Mouse (Mus musculus): ENCODE results near the gene Cldn24.
A peak's percentile ranks its signal among the peaks of the same experiment; 100 is the strongest.

The Cldn24 gene

GRCm38 (mm10) chr8:47826911-47827310, 5.0 kb downstream of the Cldn24 start:
- DNase-seq (ENCODE audit: low read depth, low spot score): no peak

GRCm38 (mm10) chr8:47832616-47833015, 10.7 kb downstream of the Cldn24 start:
- DNase-seq (ENCODE audit: low read depth, low spot score): no peak

DNA sequence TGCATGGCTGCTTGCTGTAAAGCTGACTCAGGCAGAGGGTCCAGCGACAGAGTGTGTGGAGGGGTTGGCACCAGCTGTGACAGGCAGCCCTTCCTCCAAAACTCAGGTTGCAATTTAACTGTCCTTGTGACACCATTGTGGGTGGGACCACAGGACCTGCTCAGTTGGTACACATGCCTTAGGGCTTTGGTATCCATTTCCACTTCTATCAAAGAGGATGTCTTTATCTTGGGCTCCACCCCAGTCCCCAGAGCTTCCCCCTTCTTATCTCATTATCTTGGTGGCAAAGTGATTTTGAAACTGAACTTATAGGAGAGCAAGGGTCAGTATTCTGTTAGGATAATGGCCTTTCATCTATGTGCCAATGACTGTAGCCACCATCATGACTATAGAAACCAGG, 12.0 kb downstream of the Cldn24 start:
- DNase-seq (ENCODE audit: low read depth, low spot score): no peak

GRCm38 (mm10) chr8:47843063-47843462, 21.1 kb downstream of the Cldn24 start:
- DNase-seq (ENCODE audit: low read depth, low spot score): no peak

DNA sequence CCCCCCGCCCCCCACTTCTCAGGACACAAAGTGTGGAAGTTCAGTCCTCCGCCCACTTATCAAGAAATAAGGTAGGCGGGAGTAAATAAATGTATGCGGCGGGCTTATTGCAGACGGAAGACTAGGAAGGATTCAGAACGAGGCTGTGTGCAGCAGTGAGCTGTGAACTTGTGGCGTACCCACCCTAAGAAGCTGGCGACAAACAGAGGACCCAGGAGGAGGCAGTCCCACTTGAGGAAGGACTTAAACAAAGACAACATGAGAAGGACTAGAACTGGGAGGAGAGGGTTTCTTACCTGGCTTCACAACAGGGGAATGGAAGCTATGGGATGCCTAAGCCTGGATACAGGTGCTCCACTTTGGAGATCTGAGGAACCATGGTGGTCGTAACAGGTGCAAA, 21.7 kb downstream of the Cldn24 start:
- no peak for DNase-seq (ENCODE audit: low read depth, low spot score)

DNA sequence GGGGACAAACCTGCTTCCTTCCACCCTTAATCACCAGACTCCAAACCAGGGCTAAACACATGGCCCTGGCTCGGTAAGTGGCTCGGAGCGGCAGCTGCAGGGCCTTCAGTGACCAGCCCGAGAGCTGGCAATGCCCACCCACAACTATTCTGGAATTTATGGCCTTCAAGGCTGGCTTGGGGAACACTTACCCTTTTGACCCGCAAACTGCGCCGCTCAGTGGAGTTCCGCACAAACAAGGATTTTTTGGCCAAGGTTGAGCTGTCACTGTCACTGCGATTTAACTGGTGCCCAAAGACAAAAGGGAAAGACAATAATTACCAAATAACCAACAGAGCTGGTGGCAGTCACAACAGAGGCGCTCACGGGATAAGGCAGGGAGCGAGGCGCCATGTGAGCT, 24.0 kb downstream of the Cldn24 start:
- no peak for DNase-seq (ENCODE audit: low read depth, low spot score)

GRCm38 (mm10) chr8:47847161-47847560, 25.2 kb downstream of the Cldn24 start:
- no peak for DNase-seq (ENCODE audit: low read depth, low spot score)

GRCm38 (mm10) chr8:47847931-47848330, 26.0 kb downstream of the Cldn24 start:
- no peak for DNase-seq (ENCODE audit: low read depth, low spot score)

- no peak for DNase-seq (ENCODE audit: low read depth, low spot score)
Observed at GRCm38 (mm10) chr8:47849842-47850241, 27.9 kb downstream of the Cldn24 start.

GRCm38 (mm10) chr8:47851824-47852502, 30.0 kb downstream of the Cldn24 start:
- no peak for DNase-seq (ENCODE audit: low read depth, low spot score)

DNA sequence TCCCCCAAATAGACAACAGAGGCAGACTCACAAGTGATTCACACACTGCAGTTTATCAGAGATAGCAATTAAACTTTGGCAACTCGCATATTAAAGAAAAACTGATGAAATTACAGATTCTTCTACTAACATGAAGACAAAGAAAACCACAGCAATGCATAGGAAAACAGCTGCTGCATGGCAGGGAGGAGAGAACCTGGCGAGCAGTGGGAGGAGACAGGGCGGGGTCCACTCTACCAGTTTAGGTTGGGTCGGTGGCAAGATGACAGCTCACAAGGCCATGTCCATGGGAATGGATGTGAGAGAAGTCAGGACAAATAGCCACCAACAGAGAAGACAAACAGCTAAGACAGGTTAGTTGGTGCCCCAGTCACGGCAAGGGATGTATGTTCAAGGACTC, 30.8 kb downstream of the Cldn24 start:
- DNase-seq (ENCODE audit: low read depth, low spot score): no peak

DNA sequence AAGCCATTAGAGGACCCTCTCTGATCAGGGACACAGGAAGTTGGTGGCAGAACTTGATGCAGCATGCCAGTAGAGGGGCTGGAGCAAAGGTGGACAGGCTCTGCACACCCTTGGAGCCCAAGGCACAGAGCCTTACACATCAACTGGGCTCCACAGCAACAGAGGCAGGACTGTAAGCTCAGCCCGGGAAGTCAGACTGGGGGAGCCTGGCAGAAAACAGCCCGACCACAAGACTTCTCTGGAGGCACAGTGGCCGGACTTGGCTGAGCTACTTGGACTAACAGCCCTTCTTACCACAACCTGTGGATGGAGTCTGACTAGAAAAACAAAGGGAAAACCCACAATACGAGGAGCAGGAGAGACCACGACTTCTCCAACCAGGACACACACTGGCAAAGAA, 31.4 kb downstream of the Cldn24 start:
- no peak for DNase-seq (ENCODE audit: low read depth, low spot score)

GRCm38 (mm10) chr8:47859259-47859658, 37.3 kb downstream of the Cldn24 start:
- DNase-seq (ENCODE audit: low read depth, low spot score): no peak

- no peak for DNase-seq (ENCODE audit: low read depth, low spot score)
Observed at GRCm38 (mm10) chr8:47866568-47866967, 44.6 kb downstream of the Cldn24 start.

DNA sequence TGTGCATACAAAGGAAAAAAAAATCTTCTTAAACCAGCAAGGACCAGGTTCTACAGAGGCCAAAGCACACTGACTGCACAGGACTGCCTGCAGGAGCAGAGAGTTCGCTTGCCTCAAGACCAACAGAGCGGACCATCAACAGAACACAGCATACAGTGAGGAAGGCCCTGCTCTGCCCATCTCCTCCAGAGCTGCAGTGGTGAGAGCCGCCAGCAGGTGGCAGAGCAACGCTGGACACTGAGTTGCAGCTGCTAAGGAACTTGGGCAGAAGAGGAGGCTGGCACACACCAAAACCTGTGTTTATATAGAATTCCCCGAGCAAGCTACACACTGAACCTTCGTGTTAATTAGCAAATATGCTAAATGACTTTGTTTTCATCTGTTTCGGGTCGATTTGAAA, 45.1 kb downstream of the Cldn24 start:
- peak; percentile 56 for DNase-seq (ENCODE audit: low read depth, low spot score)
